Mouse (Mus musculus) hindbrain, embryonic 14.5 days (tissue): Measurements from ENCODE around the gene Grm1. TPM values are rescaled to one million over a fixed set of nuclear protein-coding genes. Genes with fewer than 3 reads are reported as not detected.

Source experiments
- ATAC-seq: fragments of 200-750 bp; cut with Nextera tagmentation; 2 replicates; pipeline ENCODE4 v1.8.0; 2017; ENCODE audit warnings: moderate number of reproducible peaks, mild to moderate bottlenecking, moderate TSS enrichment, moderate library complexity; ENCODE audit not compliant: low FRiP score
- DNase-seq: peaks from one replicate; pipeline ENCODE4 v3.0.0-alpha.2; 2015; ENCODE audit warnings: low spot score
- H3K27ac ChIP-seq: fragments of 300-500 bp; sonication (generic); 2 replicates; pipeline ENCODE4 v1.5.1; 2014; ENCODE audit warnings: mild to moderate bottlenecking, moderate library complexity
- H3K27me3 ChIP-seq: fragments of 300-500 bp; sonication (generic); 2 replicates; pipeline ENCODE4 v1.6.1; 2014; ENCODE audit warnings: mild to moderate bottlenecking, low read length, mixed read lengths; ENCODE audit not compliant: control insufficient read depth, insufficient read depth
- H3K36me3 ChIP-seq: fragments of 300-500 bp; sonication (generic); replicated peaks from 2 replicates; pipeline ENCODE4 v1.6.1; 2014; ENCODE audit not compliant: control insufficient read depth, insufficient read depth
- H3K4me1 ChIP-seq: fragments of 300-500 bp; sonication (generic); replicated peaks from 2 replicates; pipeline ENCODE4 v1.6.1; 2014; ENCODE audit warnings: antibody characterized with exemption, low read length, mixed read lengths; ENCODE audit not compliant: control insufficient read depth, insufficient read depth
- H3K4me2 ChIP-seq: fragments of 300-500 bp; sonication (generic); replicated peaks from 2 replicates; pipeline ENCODE4 v1.6.1; 2014; ENCODE audit warnings: mild to moderate bottlenecking, moderate library complexity
- H3K4me3 ChIP-seq: fragments of 300-500 bp; sonication (generic); replicated peaks from 2 replicates; pipeline ENCODE4 v1.5.1; 2014; ENCODE audit warnings: mild to moderate bottlenecking, low read length
- H3K9ac ChIP-seq: fragments of 300-500 bp; sonication (generic); 2 replicates; pipeline ENCODE4 v1.6.1; 2014
- H3K9me3 ChIP-seq: fragments of 300-500 bp; sonication (generic); 2 replicates; pipeline ENCODE4 v1.6.1; 2016; ENCODE audit warnings: low read length; ENCODE audit not compliant: control insufficient read depth
- WGBS: fragments of 180-500 bp; shearing (Covaris S2); extraction: QIAGEN DNeasy Blood & Tissue Kit; methylation state at CpG from one replicate; pipeline ENCODE4 v1.1.7; 2014; 5-methylcytosine and 5-hydroxymethylcytosine counted together
- polyA plus RNA-seq: library from polyadenylated mRNA; unstranded; fragments of >200 nt; fragmentation: Nextera tagmentation; extraction: Ambion mirVana; gene quantifications from 2 replicates; pipeline ENCODE4 v1.2.1, GENCODE M21; 2014

The Grm1 gene
- polyA plus RNA-seq, 1 experiment from 2014 or later = 5.1 TPM

DNA sequence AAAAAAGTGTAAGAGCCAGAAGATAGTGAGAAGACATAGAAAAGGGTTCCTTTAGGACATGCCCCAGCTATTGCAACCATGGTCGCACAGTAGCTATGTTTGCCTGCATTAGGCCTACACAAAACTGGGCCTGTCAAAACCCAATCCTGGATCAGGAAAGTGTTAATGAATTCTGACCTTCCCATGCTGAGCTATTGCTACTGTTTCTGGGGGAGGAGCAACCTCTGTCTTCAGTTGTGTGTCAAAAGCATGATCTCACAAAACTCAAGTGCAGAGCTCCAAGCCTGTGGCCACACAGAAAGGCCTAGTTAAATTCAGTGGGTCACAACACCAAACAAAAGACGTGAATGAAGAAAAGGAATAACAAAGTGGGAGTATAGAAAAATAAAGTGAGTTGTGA lies 152.5 kb downstream of the Grm1 start:
- Histone ChIP-seq H3K27me3 (no peaks in the 10 kb centered on the region), H3K9me3 (no peaks in the 10 kb centered on the region), H3K9ac (no peak overlapping the region), H3K36me3 (no peaks in the 10 kb centered on the region), H3K4me3 (no peak overlapping the region), H3K27ac (no peak overlapping the region), H3K4me1 (no peaks in the 10 kb centered on the region), H3K4me2 (no peak overlapping the region)
- no peak for ATAC-seq
- 41% methylated on average over 2 of the region's 2 CpGs for WGBS
- no peak for DNase-seq

DNA sequence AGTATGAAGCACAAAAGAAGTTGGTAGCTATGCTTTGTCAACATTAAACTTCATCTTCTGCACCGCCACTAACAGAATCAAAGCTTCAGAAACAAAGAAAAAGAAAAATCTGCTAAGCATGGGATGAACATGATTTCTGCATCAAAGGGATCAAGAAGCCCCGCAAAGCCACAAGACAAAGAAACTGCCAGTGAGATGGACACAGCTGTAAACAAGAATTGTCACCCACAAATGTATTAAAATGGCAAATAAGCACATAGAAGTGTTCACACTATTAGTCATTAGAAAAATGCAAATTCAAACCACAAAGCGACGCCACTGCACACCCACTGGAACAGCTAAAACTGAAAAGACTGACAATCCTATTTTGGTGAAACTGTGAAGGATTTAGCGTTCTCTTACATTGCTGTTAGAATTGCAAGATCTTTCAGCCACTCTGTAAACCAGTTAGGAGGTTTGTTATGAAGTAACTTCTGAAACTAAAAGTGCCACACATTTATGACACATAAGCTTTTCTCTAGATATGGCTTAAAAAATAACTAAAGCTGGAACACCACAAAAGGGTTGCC lies 153.3 kb downstream of the Grm1 start:
- no peaks in the 10 kb centered on the region for H3K4me1 ChIP-seq
- H3K27ac ChIP-seq = no peak overlapping the region
- DNase-seq (no peak), ATAC-seq (no peak)
- no peaks in the 10 kb centered on the region for H3K9me3 ChIP-seq
- no peaks in the 10 kb centered on the region for H3K36me3 ChIP-seq
- H3K9ac ChIP-seq = no peak overlapping the region
- 54% methylated on average over 5 of the region's 5 CpGs for whole genome bisulfite sequencing
- H3K27me3 ChIP-seq = no peaks in the 10 kb centered on the region
- H3K4me3 ChIP-seq = no peak overlapping the region
- H3K4me2 ChIP-seq = no peak overlapping the region

DNA sequence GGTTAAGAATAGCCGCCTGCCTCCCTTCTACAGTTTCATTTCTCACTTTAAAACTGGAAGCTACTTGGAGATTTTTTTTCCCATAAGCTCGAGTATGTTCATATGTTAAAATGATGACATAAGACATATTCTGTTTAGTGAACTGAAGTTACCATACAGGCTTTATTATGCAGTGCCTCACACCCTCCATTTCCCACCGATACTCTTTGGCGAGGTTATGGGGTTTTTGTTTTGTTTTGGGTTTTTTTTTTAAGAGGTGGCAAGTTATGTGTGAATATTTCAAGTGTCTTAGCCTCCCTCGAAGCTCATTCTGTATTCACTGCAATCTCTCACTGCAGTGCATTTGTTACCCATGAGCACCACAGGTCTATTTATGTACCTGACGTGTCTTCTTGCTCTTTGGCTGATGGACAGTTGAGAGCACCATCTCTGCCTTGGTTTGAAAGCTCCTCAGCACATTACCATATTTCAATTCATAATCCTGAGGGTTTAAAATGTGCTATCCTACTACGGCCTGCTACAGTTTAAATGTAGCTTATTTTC lies 164.2 kb downstream of the Grm1 start:
- Histone ChIP-seq H3K36me3 (no peaks in the 10 kb centered on the region), H3K4me3 (no peak overlapping the region), H3K27ac (no peak overlapping the region), H3K4me1 (no peaks in the 10 kb centered on the region), H3K4me2 (no peak overlapping the region), H3K9ac (no peak overlapping the region), H3K27me3 (no peaks in the 10 kb centered on the region), H3K9me3 (no peaks in the 10 kb centered on the region)
- ATAC-seq (no peak), DNase-seq (no peak)
- WGBS = 85% methylated on average over 7 of the region's 7 CpGs

DNA sequence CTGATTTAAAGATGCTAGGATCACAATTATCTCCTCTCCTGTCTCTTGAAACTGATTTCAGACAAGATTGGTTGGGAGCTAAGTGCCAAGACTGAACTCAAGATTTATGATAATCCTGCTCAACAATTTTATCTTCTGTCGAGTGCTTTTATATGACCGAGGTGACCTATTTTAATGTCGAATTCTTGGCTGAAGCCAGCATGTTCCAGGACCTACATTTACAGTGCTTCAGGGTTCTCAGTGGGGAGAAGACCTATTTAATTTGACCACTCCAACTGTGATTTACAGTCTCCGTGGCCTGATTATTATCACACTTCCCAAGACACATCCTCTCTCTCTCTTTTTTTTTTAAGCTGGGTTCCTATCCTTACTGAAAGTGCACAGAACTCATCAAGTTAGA lies 168.5 kb downstream of the Grm1 start:
- Histone ChIP-seq H3K27me3 (no peaks in the 10 kb centered on the region), H3K4me2 (no peak overlapping the region), H3K4me3 (no peak overlapping the region), H3K27ac (no peak overlapping the region), H3K4me1 (no peaks in the 10 kb centered on the region), H3K9me3 (no peaks in the 10 kb centered on the region), H3K36me3 (no peaks in the 10 kb centered on the region), H3K9ac (no peak overlapping the region)
- ATAC-seq (no peak), DNase-seq (no peak)
- WGBS = 90% methylated on average over 4 of the region's 4 CpGs

DNA sequence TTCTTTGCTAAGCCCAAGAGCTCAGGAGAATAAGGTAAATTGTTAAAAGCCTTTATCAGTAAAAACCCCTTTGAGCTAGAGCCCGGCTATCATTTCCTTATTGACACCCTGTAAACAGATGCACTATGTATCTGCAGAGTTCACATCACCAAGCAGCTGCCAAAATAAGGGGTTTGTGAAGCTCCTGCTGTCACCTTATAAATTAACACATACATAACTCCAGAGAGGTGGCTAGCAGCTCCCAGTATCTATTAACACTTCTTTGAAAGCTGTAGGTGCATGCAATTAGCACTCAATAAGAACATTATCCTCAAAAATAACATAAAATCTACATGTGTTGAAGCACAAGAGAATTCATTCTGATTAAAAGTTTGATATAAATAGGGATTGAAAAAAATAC lies 191.9 kb downstream of the Grm1 start:
- Histone ChIP-seq H3K4me1 (no peaks in the 10 kb centered on the region), H3K27ac (no peak overlapping the region), H3K4me3 (no peak overlapping the region), H3K27me3 (no peaks in the 10 kb centered on the region), H3K9ac (no peak overlapping the region), H3K9me3 (no peaks in the 10 kb centered on the region), H3K4me2 (no peak overlapping the region), H3K36me3 (no peaks in the 10 kb centered on the region)
- 66% methylated on average over 1 of the region's 1 CpGs for WGBS
- ATAC-seq (no peak), DNase-seq (no peak)

DNA sequence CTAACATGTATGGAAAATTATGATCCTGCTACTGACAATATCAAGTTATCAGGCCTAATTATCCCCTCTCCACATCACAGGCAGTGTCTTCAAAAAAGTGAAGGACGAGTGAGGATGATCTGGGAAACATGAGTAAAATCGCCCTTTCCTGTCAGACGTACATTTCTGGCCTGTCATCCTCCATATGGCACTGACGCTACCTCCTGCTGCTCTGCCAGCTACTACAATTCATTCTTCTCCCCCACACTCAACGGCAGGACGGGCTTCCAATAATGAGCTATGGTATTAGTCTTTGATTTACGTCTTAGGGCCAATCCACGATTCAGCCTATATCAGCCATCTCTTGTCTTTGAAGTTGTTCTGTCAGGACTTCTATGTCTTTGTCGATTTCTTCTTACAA lies 193.6 kb downstream of the Grm1 start:
- no peaks in the 10 kb centered on the region for H3K4me1 ChIP-seq
- no peak for ATAC-seq
- H3K27me3 ChIP-seq = no peaks in the 10 kb centered on the region
- H3K9me3 ChIP-seq = no peaks in the 10 kb centered on the region
- DNase-seq = no peak
- no peak overlapping the region for H3K9ac ChIP-seq
- no peak overlapping the region for H3K4me2 ChIP-seq
- H3K27ac ChIP-seq = no peak overlapping the region
- no peak overlapping the region for H3K4me3 ChIP-seq
- WGBS = 61% methylated on average over 9 of the region's 9 CpGs
- H3K36me3 ChIP-seq = no peaks in the 10 kb centered on the region

DNA sequence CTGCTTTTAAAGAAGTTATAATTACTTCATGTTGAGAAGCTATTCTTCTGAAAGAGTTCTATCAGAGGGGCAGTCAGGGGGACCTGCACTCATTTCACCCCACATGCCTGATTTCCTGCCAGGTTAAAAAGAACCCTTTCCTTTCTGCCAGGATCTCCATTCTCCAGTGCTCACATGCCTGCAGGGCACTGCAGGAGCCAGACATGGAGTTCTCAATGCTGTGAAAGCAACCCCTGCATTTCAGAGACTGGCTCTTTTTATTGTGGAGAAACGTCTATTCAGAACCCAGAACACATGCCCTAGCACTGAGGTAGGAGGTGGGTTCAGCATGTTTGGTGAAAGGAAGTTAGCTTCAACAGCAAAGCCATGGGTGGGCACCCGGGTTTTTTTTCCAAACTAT lies 197.2 kb downstream of the Grm1 start:
- no peak overlapping the region for H3K4me2 ChIP-seq
- ATAC-seq = no peak
- 22% methylated on average over 2 of the region's 2 CpGs for WGBS
- no peaks in the 10 kb centered on the region for H3K4me1 ChIP-seq
- DNase-seq = no peak
- H3K27ac ChIP-seq = no peak overlapping the region
- no peak overlapping the region for H3K9ac ChIP-seq
- no peaks in the 10 kb centered on the region for H3K36me3 ChIP-seq
- H3K4me3 ChIP-seq = no peak overlapping the region
- H3K27me3 ChIP-seq = no peaks in the 10 kb centered on the region
- H3K9me3 ChIP-seq = no peaks in the 10 kb centered on the region

DNA sequence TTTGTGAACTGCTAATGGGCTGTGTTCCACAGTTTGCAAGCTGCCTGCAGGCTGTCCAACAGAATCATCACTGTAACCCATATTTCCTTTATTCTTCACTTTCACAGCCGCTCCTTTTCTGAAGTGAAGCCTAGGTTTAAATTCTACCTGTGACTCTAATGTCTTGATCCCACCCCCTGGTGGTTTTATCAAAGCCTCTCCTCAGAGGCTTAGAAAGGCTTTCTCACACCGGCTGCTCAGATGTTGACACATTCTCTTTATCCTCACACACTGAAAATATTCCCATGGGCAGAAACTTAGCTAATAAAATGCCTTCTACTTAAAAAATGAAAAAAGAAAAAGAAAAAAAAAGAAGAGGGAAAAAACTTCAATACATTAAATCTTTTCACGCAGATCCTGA lies 210.0 kb downstream of the Grm1 start:
- Histone ChIP-seq H3K36me3 (no peaks in the 10 kb centered on the region), H3K9ac (no peak overlapping the region), H3K27me3 (no peaks in the 10 kb centered on the region), H3K27ac (no peak overlapping the region), H3K4me3 (no peak overlapping the region), H3K4me1 (no peaks in the 10 kb centered on the region), H3K4me2 (no peak overlapping the region), H3K9me3 (no peaks in the 10 kb centered on the region)
- DNase-seq = no peak
- 52% methylated on average over 3 of the region's 3 CpGs for WGBS
- ATAC-seq = no peak

DNA sequence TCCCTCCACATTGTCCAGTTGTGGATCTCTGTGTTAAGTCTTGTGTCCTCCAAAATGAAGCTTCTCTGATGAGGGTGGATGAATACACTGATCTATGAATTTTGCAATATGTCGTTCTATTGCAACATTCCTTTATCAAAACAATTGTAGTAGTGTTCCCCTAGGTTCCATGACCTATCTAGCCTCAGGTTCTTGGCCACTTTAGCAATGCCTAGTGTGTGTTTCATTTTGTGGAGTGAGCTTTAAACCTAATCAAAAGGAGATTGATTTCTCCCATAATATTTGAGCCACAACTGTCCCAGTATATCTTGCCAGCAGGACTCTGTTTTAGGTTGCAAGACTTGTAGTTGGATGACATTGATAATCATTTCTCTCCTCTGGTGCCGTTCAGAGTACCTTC lies 211.9 kb downstream of the Grm1 start:
- DNase-seq (no peak), ATAC-seq (no peak)
- Histone ChIP-seq H3K4me3 (no peak overlapping the region), H3K9me3 (no peaks in the 10 kb centered on the region), H3K36me3 (no peaks in the 10 kb centered on the region), H3K27me3 (no peaks in the 10 kb centered on the region), H3K9ac (no peak overlapping the region), H3K27ac (no peak overlapping the region), H3K4me1 (no peaks in the 10 kb centered on the region), H3K4me2 (no peak overlapping the region)
- 86% methylated on average over 2 of the region's 2 CpGs for WGBS

DNA sequence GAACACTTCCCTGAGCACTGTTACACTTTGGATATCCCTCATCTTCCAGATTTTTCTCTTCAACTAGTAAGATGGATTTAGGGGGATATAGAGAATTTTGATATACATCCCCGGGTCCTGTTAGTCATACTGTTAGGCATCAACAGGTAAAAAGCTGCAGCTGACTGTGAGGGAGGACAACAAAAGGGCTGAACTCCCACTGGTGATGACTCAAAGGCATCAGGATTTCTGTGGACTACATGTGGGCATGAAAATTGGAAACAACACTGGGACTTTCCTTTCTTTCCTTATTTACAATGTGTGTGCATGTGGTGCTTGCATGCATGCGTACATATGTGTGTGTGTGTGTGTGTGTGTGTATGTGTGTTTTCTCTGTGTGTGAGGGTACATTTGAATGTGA lies 215.9 kb downstream of the Grm1 start:
- DNase-seq = no peak
- H3K4me1 ChIP-seq = no peaks in the 10 kb centered on the region
- H3K4me3 ChIP-seq = no peak overlapping the region
- no peak overlapping the region for H3K27ac ChIP-seq
- 86% methylated on average over 2 of the region's 2 CpGs for WGBS
- H3K36me3 ChIP-seq = no peaks in the 10 kb centered on the region
- no peaks in the 10 kb centered on the region for H3K9me3 ChIP-seq
- H3K4me2 ChIP-seq = no peak overlapping the region
- H3K27me3 ChIP-seq = no peaks in the 10 kb centered on the region
- ATAC-seq = no peak
- no peak overlapping the region for H3K9ac ChIP-seq
